Mouse (Mus musculus): ENCODE data around the gene Arap1. TPM values are rescaled to one million over a fixed set of nuclear protein-coding genes. Genes with fewer than 3 reads are reported as not detected.
A peak's percentile ranks its signal among the peaks of the same experiment; 100 is the strongest.

Gene Arap1
- polyA plus RNA-seq, 1 experiment from 2014 or later: 11.4 TPM

DNA sequence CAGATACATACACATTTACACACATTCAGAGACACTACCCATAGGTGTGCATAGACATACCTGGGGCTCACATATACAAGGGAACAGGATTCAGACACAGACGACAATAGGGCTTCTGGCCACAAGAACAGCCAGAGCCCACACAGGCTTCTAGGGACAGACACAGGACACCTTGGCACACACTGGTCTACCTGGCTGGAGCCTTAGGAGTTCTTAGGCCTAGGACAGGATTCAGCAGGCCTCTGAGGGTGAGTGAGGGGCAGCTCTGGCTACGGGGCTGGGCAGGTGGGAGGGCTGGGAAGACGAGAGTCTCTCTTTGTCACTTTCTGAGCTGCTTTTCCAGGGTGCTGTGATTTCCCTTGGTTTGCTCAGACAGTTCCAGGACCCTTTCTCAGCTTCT lies 30.4 kb downstream of the Arap1 start:
- H3K27me3 ChIP-seq (ENCODE audit: control insufficient read depth, insufficient read depth, low read depth, low read length): no peaks in the 10 kb centered on the region
- H3K36me3 ChIP-seq (ENCODE audit: control insufficient read depth, insufficient read depth, low read length): no peaks in the 10 kb centered on the region
- peak overlapping the region; percentile 3; the same call in 1 of the 2 replicates for H3K4me2 ChIP-seq (ENCODE audit: low read length)
- H3K9ac ChIP-seq (ENCODE audit: low read depth, low read length): 0 out of 2 replicates have a peak overlapping the region, but pooled peaks have one; percentile 1
- no peak overlapping the region for H3K4me3 ChIP-seq (ENCODE audit: low read depth, low read length)
- ATAC-seq: no peak
- H3K9me3 ChIP-seq (replicated peaks; ENCODE audit: control insufficient read depth, low read length, poor library complexity, severe bottlenecking): no peaks in the 10 kb centered on the region
- H3K27ac ChIP-seq (ENCODE audit: low read length): no peak overlapping the region
- peaks cover 2% of the 10 kb centered on the region; the same call in 1 of the 2 replicates for H3K4me1 ChIP-seq (ENCODE audit: control insufficient read depth, insufficient read depth, low read length)
- 60% methylated on average over 3 of the region's 3 CpGs for whole genome bisulfite sequencing

DNA sequence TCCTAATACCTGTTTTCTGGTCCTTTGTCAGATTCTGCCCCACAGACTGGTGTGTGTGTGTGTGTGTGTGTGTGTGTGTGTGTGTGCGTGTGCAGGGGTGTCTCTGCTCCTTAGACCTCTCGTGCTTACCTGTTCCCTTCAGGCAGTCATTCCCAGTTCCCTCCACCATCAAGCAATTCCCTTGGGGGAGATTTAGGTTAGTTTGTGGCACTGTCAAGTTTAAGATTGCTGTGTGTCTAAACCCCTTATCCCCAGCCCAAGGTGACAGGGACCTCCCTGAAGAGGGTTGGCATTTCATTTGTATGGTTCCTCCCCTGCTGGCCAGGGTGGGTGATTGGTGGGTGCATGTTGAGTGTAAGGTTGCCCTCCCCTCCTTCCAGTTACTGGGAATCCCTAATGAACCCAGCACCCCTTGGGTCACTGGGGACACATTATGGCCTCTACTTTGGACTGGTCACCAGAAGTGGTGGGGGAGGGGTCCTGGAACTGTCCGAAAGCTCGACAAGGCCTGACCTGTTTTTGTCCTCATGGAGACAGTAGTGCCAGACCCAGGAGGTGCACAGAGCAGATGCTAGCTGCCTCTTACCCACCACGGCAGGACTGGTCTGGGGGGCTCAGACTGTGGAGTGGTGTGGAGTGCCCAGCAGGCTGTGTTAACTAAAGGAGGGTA lies 31.1 kb downstream of the Arap1 start:
- H3K4me3 ChIP-seq (ENCODE audit: low read depth, low read length): no peak overlapping the region
- no peak overlapping the region for H3K9ac ChIP-seq (ENCODE audit: low read depth, low read length)
- no peaks in the 10 kb centered on the region for H3K27me3 ChIP-seq (ENCODE audit: control insufficient read depth, insufficient read depth, low read depth, low read length)
- no peak for ATAC-seq
- no peaks in the 10 kb centered on the region for H3K36me3 ChIP-seq (ENCODE audit: control insufficient read depth, insufficient read depth, low read length)
- 74% methylated on average over 5 of the region's 5 CpGs for WGBS
- no peak overlapping the region for H3K27ac ChIP-seq (ENCODE audit: low read length)
- no peaks in the 10 kb centered on the region for H3K9me3 ChIP-seq (replicated peaks; ENCODE audit: control insufficient read depth, low read length, poor library complexity, severe bottlenecking)
- no peak overlapping the region for H3K4me2 ChIP-seq (ENCODE audit: low read length)
- peaks cover 2% of the 10 kb centered on the region; the same call in 1 of the 2 replicates for H3K4me1 ChIP-seq (ENCODE audit: control insufficient read depth, insufficient read depth, low read length)

DNA sequence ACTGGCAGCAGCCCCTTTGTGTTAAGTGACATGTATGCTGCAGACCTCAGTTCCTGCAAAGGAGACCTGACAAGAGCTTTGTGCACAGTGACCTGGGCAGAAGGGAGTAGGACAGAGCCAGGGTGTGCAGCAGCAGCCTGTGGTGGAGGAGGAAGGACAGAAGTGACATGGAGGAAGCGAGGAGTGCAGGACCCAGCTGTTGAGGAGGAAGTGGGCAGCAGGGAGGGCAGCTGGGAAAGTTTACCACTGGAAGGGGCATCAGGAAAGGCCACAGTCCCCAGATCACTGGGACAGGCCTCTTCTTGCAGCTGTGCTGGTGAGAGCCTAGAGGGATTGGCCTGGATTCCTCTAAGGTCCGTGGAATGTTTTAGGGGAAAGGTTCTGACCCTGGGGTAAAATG lies 31.9 kb downstream of the Arap1 start:
- Histone ChIP-seq H3K4me2 (ENCODE audit: low read length) (no peak overlapping the region), H3K4me1 (ENCODE audit: control insufficient read depth, insufficient read depth, low read length) (peaks cover 2% of the 10 kb centered on the region; the same call in 1 of the 2 replicates), H3K4me3 (ENCODE audit: low read depth, low read length) (no peak overlapping the region), H3K27ac (ENCODE audit: low read length) (no peak overlapping the region), H3K27me3 (ENCODE audit: control insufficient read depth, insufficient read depth, low read depth, low read length) (no peaks in the 10 kb centered on the region), H3K9me3 (replicated peaks; ENCODE audit: control insufficient read depth, low read length, poor library complexity, severe bottlenecking) (no peaks in the 10 kb centered on the region), H3K36me3 (ENCODE audit: control insufficient read depth, insufficient read depth, low read length) (no peaks in the 10 kb centered on the region), H3K9ac (ENCODE audit: low read depth, low read length) (no peak overlapping the region)
- no peak for ATAC-seq
- WGBS: 83% methylated on average over 2 of the region's 2 CpGs

DNA sequence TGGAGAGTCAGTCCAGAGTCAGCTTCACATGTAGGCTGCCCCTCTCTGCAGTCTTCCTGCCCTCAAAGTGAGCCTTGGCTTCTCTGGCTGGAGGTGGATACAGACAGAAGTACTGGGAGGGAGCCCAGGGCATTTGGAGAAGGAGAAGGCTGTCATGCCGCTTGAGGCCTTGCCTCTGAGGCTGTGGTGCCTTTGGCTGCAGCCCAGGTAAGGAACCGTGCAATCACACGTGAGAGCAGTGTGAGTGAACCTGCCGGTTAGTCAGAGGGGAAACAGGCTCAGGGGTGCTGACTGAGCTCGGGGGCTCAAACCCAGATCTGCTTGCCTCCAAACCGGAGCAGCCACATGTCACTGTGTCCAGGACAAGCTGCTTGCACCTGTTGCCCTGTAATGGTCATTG lies 33.6 kb downstream of the Arap1 start:
- H3K4me1 ChIP-seq (ENCODE audit: control insufficient read depth, insufficient read depth, low read length): peaks cover 2% of the 10 kb centered on the region; the same call in 1 of the 2 replicates
- no peaks in the 10 kb centered on the region for H3K9me3 ChIP-seq (replicated peaks; ENCODE audit: control insufficient read depth, low read length, poor library complexity, severe bottlenecking)
- H3K4me3 ChIP-seq (ENCODE audit: low read depth, low read length): no peak overlapping the region
- no peak for ATAC-seq
- H3K27ac ChIP-seq (ENCODE audit: low read length): no peak overlapping the region
- H3K36me3 ChIP-seq (ENCODE audit: control insufficient read depth, insufficient read depth, low read length): no peaks in the 10 kb centered on the region
- H3K27me3 ChIP-seq (ENCODE audit: control insufficient read depth, insufficient read depth, low read depth, low read length): no peaks in the 10 kb centered on the region
- WGBS: 78% methylated on average over 6 of the region's 6 CpGs
- no peak overlapping the region for H3K4me2 ChIP-seq (ENCODE audit: low read length)
- H3K9ac ChIP-seq (ENCODE audit: low read depth, low read length): no peak overlapping the region

DNA sequence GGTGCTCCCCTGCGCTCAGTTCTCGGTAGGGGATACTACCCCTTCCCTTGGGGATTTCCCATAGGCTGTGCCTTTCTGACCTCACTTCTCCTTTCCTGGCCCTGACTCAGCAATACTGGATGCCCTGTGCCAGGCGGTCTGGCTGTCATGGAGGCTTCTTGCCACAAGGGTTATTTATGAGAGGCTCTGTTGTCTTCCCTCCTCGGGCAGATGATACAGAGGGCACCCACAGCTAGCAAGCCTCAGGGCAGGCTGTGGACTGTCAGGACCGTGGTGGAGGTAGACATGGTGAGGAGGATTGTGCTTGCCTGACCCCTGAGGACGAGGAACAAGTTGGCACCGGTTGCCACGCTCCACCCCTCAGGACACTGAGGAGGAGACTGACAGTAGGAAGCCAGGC lies 34.5 kb downstream of the Arap1 start:
- Histone ChIP-seq H3K4me1 (ENCODE audit: control insufficient read depth, insufficient read depth, low read length) (peaks cover 2% of the 10 kb centered on the region; the same call in 1 of the 2 replicates), H3K9me3 (replicated peaks; ENCODE audit: control insufficient read depth, low read length, poor library complexity, severe bottlenecking) (no peaks in the 10 kb centered on the region), H3K4me2 (ENCODE audit: low read length) (no peak overlapping the region), H3K9ac (ENCODE audit: low read depth, low read length) (no peak overlapping the region), H3K27ac (ENCODE audit: low read length) (no peak overlapping the region), H3K36me3 (ENCODE audit: control insufficient read depth, insufficient read depth, low read length) (no peaks in the 10 kb centered on the region), H3K27me3 (ENCODE audit: control insufficient read depth, insufficient read depth, low read depth, low read length) (no peaks in the 10 kb centered on the region), H3K4me3 (ENCODE audit: low read depth, low read length) (no peak overlapping the region)
- ATAC-seq: no peak
- WGBS: 75% methylated on average over 8 of the region's 8 CpGs

DNA sequence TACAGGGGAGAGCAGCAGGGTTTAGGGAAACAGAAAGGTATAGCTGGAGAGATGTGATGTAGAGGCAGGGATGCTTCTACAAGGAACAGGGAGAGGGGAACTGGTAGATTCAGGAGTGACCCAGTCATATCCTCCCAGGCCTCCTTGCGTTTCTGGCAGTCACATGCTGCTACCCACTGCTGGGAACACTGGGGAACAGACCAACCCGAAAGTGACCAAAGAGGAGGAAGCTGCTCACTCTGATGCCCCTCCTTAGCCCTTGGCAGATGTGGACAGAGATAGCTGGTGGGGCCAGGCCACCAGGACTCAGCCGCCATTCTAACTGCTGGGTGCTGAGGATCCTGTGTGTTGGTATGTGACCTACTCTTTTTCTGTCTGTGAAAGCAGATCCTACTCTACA lies 35.9 kb downstream of the Arap1 start:
- Histone ChIP-seq H3K4me3 (ENCODE audit: low read depth, low read length) (no peak overlapping the region), H3K4me1 (ENCODE audit: control insufficient read depth, insufficient read depth, low read length) (no peaks in the 10 kb centered on the region), H3K27ac (ENCODE audit: low read length) (no peak overlapping the region), H3K9me3 (replicated peaks; ENCODE audit: control insufficient read depth, low read length, poor library complexity, severe bottlenecking) (no peaks in the 10 kb centered on the region), H3K27me3 (ENCODE audit: control insufficient read depth, insufficient read depth, low read depth, low read length) (no peaks in the 10 kb centered on the region), H3K36me3 (ENCODE audit: control insufficient read depth, insufficient read depth, low read length) (no peaks in the 10 kb centered on the region), H3K4me2 (ENCODE audit: low read length) (no peak overlapping the region), H3K9ac (ENCODE audit: low read depth, low read length) (no peak overlapping the region)
- WGBS: 79% methylated on average over 3 of the region's 3 CpGs
- ATAC-seq: no peak

DNA sequence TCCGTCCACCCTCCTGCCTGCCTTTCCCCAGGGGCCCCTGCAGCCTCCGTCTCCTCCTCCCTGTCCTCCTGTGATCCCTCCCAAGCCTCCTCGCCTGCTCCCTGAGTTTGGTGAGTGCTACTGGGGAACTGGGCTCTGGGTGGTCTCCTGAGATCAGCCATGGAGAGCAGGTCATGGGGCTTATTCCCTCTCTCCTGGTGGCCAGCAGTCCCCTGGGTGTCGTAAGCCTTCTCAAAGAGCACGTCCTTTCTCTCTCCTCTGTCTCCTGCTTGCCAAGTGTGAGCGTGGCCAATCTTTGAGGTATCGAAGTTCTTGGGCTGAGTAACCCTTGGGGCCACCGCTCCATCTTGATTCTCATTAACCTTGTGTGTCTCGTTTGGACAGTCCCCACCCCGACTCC lies 37.1 kb downstream of the Arap1 start:
- Histone ChIP-seq H3K9ac (ENCODE audit: low read depth, low read length) (no peak overlapping the region), H3K36me3 (ENCODE audit: control insufficient read depth, insufficient read depth, low read length) (no peaks in the 10 kb centered on the region), H3K4me2 (ENCODE audit: low read length) (no peak overlapping the region), H3K27me3 (ENCODE audit: control insufficient read depth, insufficient read depth, low read depth, low read length) (no peaks in the 10 kb centered on the region), H3K4me3 (ENCODE audit: low read depth, low read length) (no peak overlapping the region), H3K27ac (ENCODE audit: low read length) (no peak overlapping the region), H3K4me1 (ENCODE audit: control insufficient read depth, insufficient read depth, low read length) (no peaks in the 10 kb centered on the region), H3K9me3 (replicated peaks; ENCODE audit: control insufficient read depth, low read length, poor library complexity, severe bottlenecking) (no peaks in the 10 kb centered on the region)
- no peak for ATAC-seq
- WGBS: 74% methylated on average over 10 of the region's 10 CpGs

DNA sequence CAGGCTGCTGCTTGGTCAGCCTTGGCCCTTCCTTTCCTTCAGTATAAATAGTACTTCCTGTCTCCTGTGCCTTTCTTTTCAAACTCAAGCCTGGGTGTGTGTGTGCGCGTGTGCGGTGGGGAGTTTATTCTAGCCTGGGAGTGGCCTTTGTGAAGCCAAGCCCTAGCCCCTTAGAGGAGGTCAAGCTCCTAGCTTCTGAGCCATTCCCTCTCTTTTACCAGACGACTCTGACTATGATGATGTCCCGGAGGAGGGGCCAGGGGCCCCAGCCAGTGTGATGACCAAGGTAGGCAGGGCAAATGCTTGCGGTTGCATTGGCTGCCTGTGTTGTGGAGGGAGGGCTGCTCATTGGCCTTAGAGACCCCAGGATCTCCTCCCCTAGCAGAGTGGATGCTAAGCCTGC lies 37.5 kb downstream of the Arap1 start:
- WGBS: 49% methylated on average over 6 of the region's 6 CpGs

DNA sequence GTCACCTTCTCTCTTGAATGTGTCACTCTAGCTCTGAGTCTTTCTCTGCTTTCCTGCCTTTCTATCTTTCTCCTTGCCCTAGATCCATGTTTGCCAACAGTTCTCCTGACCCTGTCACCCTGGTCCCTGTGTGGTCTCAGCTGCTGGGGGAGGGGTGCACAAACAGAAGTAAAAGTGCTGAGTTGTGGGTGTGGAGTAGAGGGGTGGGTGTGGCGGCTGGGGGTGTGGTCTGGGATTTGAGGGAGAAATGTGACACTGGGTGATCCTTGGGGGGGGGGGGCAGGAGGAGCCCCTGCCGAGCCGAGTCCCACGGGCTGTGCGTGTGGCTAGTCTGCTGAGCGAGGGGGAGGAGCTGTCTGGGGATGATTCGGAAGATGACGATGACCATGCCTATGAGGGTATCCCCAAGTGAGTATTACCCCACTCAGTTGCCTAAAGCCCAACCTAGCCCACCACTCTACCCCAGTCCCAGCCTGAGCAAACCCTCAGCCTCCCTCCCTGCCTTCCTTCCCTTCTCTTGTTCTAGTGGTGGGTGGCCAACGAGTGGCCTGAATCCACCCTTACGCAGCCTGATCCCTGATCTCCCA lies 38.1 kb downstream of the Arap1 start:
- Histone ChIP-seq H3K4me2 (ENCODE audit: low read length) (no peak overlapping the region), H3K36me3 (ENCODE audit: control insufficient read depth, insufficient read depth, low read length) (no peaks in the 10 kb centered on the region), H3K27ac (ENCODE audit: low read length) (no peak overlapping the region), H3K27me3 (ENCODE audit: control insufficient read depth, insufficient read depth, low read depth, low read length) (no peaks in the 10 kb centered on the region), H3K9me3 (replicated peaks; ENCODE audit: control insufficient read depth, low read length, poor library complexity, severe bottlenecking) (no peaks in the 10 kb centered on the region), H3K4me1 (ENCODE audit: control insufficient read depth, insufficient read depth, low read length) (no peaks in the 10 kb centered on the region), H3K9ac (ENCODE audit: low read depth, low read length) (no peak overlapping the region), H3K4me3 (ENCODE audit: low read depth, low read length) (no peak overlapping the region)
- ATAC-seq: no peak
- WGBS: 76% methylated on average over 9 of the region's 10 CpGs

More for the DNA sequence above, 37.5 kb downstream of the Arap1 start:
- H3K9ac ChIP-seq (ENCODE audit: low read depth, low read length): no peak overlapping the region
- no peaks in the 10 kb centered on the region for H3K36me3 ChIP-seq (ENCODE audit: control insufficient read depth, insufficient read depth, low read length)
- no peak overlapping the region for H3K4me3 ChIP-seq (ENCODE audit: low read depth, low read length)
- no peak for ATAC-seq
- no peaks in the 10 kb centered on the region for H3K4me1 ChIP-seq (ENCODE audit: control insufficient read depth, insufficient read depth, low read length)
- no peak overlapping the region for H3K27ac ChIP-seq (ENCODE audit: low read length)
- no peaks in the 10 kb centered on the region for H3K27me3 ChIP-seq (ENCODE audit: control insufficient read depth, insufficient read depth, low read depth, low read length)
- H3K4me2 ChIP-seq (ENCODE audit: low read length): no peak overlapping the region
- no peaks in the 10 kb centered on the region for H3K9me3 ChIP-seq (replicated peaks; ENCODE audit: control insufficient read depth, low read length, poor library complexity, severe bottlenecking)

Measured in midbrain, embryonic 16.5 days (tissue).